Mouse (Mus musculus): ENCODE data around the gene 2200002D01Rik. TPM values are rescaled to one million over a fixed set of nuclear protein-coding genes. Genes with fewer than 3 reads are reported as not detected.

2200002D01Rik gene
- total RNA-seq, 2 experiments from 2014 or later: 0.66 to 1.1 TPM

Other genes with a start within 250 kb of the 2200002D01Rik start
- 1,000 to 10,000 TPM; 1,704 to 1,734 TPM for gene Ryr1, start 123.3 kb downstream of the 2200002D01Rik start, total RNA-seq (2021)
- gene Rasgrp4, start 113.6 kb downstream of the 2200002D01Rik start, total RNA-seq (2021): under 1 TPM; 0.52 to 0.62 TPM
- gene Fam98c, start 92.2 kb downstream of the 2200002D01Rik start, total RNA-seq (2021): 1 to 10 TPM; 9.1 to 9.4 TPM
- under 1 TPM; 0.27 to 0.33 TPM for gene Ggn, start 78.3 kb downstream of the 2200002D01Rik start, total RNA-seq (2021)
- 1 to 10 TPM; 1.9 to 3.1 TPM for gene Spred3, start 78.1 kb downstream of the 2200002D01Rik start, total RNA-seq (2021)
- gene Psmd8, start 67.8 kb downstream of the 2200002D01Rik start, total RNA-seq (2021): 100 to 1,000 TPM; 202 to 256 TPM
- under 1 TPM; 0.14 to 0.47 TPM for gene Catsperg1, start 34.4 kb downstream of the 2200002D01Rik start, total RNA-seq (2021)
- under 1 TPM; 0.71 to 0.93 TPM for gene Kcnk6, start 16.0 kb downstream of the 2200002D01Rik start, total RNA-seq (2021)
- gene Yif1b, start 10.1 kb downstream of the 2200002D01Rik start, total RNA-seq (2021): 10 to 100 TPM; 38.1 to 38.4 TPM
- gene Spint2, start 33.4 kb upstream of the 2200002D01Rik start, total RNA-seq (2021): 10 to 100 TPM in 1 of 2 experiments, 1 to 10 TPM in 1; 8.2 to 14.7 TPM
- gene Ppp1r14a, start 40.8 kb upstream of the 2200002D01Rik start, total RNA-seq (2021): 1 to 10 TPM; 3.3 to 3.4 TPM
- 1 to 10 TPM; 2.4 to 2.7 TPM for gene Dpf1, start 55.5 kb upstream of the 2200002D01Rik start, total RNA-seq (2021)

All from gastrocnemius, adult 18-20 months (tissue).